Mouse (Mus musculus) gastrocnemius, adult 18-20 months (tissue): ENCODE measurements around the gene Dhrs7. TPM values are rescaled to one million over a fixed set of nuclear protein-coding genes. Genes with fewer than 3 reads are reported as not detected.
A peak's percentile ranks its signal among the peaks of the same experiment; 100 is the strongest.
"Not testable (repeated sequence)": the region's sequence is repeated elsewhere in the genome, so short reads cannot be mapped to it uniquely, and the experiment has no call there.

Source experiments
- DNase-seq: peaks from one replicate; pipeline ENCODE4 v3.0.0; 2021; ENCODE audit warnings: low spot score
- long read RNA-seq, 2 experiments: library from polyadenylated mRNA; stranded (forward); transcript quantifications; one replicate each; pipeline ENCODE4 v2.0.0; 2021
- total RNA-seq, 2 experiments: library from RNA; stranded (reverse); gene quantifications; 2 replicates each; pipeline ENCODE4 v1.2.3; 2021

Dhrs7 gene
- total RNA-seq: 10 to 100 TPM; 15.9 to 19.2 TPM
- long read RNA-seq, experiment 1, transcript Dhrs7-201 (7 exons, 1,385 nt): major isoform, 15 of 17 reads
- long read RNA-seq, experiment 1, partial matches to known transcripts: 0 of 17 reads
- long read RNA-seq, experiment 1, other reads (novel, unspliced or antisense): 0 of 17 reads
- long read RNA-seq, experiment 2, transcript Dhrs7-201 (7 exons, 1,385 nt): major isoform, 17 of 17 reads
- long read RNA-seq, experiment 2, partial matches to known transcripts: 0 of 17 reads
- long read RNA-seq, experiment 2, other reads (novel, unspliced or antisense): 0 of 17 reads

DNA sequence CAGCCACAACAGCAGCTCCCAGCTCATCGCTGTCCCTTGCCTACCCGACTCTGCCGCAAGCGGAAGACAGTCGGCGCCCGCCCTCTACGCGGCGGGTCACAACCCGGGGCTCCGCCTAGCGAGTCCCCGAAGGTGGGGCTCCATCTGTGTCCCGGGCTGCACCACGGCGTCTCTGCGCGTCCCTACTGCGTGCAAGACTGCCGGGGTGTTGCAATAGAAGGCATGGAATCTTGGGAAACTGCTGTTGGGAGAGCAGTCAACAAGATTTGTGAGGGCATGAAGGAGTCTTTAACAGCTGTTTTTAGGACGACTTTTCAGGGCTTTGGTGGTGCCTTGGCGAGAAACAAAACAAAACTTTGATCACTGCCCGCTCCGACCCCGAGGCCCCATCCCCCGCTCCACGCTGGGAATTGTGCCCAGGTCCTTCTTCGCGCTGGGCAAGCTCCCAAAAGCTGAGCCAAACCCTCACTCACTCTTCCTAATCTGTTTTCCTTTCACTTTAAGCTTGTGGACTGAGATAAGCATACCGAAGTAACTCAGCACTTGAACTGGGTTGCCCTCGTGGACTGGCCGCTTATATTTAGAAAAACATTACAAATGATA lies at the start of gene Dhrs7:
Gene Dhrs7 (minus strand): TSS at position 175 of the 603 bp plus-strand sequence.
- DNase-seq: peak; percentile 92

DNA sequence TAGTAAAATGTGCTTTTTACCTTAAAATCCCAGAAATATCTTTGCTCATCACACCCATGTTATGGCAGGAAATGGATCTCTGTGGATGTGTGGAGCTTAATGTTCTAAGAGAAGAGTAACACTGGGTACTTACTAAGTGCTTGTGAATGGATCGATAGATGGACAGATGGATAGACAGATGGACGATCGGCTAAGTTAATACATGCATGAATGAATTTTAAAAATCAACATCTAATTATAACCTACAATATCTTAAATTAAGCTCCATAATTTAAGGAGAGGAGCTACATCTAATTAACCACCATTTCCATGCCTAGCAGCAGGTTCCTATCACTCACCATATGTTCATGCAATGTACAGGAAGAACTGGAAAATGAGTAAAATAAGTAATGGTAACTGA lies 45.3 kb upstream of the Dhrs7 start:
- DNase-seq: no peak

DNA sequence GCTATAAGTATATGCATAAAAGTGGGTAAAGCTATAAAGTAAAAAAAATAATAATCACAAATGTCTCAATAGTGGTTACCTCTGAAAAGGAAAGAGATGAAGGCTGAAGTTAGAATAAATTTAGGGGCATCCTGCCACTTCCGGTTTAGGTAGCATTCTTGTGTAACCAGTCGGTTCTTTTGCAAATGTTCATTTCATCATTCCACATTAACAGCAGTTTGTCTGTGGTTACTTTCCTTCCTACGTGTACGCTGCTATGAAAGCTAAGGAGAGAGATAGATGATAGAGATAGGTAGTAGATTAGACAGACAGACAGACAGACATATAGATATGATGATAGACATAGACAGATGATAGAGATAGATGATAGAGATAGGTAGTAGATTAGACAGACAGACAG lies 39.4 kb upstream of the Dhrs7 start:
- no peak for DNase-seq

DNA sequence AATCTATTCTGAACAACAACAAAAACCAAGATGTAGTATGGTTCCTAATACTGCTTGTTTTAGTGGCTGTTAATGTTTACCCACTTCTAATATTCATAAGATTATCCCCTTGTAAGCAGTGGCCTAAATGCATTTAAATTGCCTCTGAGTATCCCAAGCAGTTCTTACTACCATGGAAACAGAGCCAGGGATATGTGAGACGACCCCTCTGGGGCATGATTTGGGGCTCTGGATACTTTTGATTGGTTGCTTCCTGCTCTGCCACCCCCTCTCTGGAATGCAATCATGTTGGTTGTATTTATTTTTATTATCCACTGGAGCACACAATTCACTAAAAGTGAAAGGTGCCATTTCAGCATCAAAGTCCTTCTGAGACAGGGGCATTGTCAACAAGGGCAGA lies 35.3 kb upstream of the Dhrs7 start:
- no peak for DNase-seq

DNA sequence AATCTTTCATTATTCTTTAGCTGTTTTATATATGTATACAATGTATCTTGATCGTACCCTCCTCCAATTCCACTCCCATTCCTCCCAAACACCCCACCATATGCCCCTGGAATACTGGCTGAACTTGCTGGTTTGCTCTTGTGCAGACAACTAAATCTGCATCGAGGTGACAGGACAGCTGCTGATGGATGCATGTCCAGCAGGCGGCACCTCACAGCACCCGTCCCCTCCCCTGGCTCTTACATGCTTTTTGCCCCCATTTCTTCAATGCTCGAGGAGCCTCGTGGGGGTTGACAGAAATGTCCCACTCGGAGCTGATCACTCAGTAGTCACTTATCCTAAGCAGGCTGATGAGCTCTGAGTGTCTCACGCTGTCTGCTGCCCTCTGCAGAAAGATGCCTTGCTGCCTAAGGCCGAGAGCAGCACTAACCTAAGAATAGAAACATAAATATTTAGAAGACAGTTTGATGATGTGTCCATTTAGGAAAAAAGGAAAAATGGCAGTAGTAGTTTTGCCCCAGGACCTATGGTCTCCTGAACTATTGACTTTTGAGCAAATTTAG lies 30.3 kb upstream of the Dhrs7 start:
- DNase-seq: peak; percentile 11

DNA sequence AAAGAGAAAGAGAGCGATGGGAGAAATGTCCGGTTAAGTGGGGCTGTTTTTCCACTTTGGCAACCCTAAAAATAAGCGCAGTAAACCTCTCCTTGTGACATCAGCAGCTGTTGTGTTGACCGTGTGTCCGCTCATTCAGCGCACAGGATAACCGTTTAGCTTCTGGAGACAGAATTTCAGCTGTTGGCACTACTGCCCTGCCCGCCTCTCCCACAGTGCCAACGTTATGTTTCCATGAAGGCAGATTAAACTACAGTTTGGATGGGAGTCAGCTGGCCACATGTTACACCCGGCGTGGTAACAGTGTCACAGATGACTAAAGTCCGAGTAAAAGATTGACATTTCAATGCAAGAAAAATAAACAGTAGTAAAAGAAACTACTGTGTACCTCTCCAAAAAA lies 29.7 kb upstream of the Dhrs7 start:
- DNase-seq: peak; percentile 66

DNA sequence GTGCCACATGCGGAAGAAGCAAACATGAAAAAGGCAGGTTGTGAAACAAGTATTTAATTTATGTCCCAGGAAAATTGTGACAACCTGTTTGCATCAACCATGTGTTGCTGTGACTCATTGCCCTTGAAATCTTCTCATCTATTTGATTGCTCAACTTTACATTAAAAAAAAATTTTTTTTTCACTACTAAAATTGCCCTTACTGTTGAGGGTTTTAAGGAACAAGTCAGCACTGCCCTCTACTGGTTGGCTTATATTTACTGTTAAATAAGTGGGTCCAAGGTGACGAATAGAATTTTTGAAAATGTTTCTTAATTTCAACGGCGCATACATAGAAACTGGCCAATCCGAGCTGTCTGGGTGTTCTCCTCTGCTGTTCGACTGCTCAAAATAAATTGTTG lies 29.2 kb upstream of the Dhrs7 start:
- DNase-seq: peak; percentile 46

DNA sequence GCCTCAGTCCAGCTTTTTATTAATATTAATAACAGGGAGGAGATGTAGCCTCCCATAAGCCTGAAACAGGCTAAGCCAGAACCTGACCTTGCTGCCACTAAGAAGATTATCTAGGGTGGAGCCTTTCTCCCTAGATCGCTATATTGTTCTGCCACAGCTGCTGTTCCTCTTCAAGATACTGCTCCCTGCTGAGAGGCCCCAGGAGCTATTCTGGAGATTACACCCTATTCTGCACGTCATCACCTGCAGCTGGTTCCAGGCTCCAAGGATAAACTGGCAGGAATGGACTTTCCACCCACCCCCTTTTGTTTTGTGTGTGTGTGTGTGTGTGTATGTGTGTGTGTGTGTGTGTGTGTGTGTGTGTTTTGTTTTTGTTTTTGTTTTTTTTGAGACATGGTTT lies 23.6 kb upstream of the Dhrs7 start:
- not testable (repeated sequence) for DNase-seq

DNA sequence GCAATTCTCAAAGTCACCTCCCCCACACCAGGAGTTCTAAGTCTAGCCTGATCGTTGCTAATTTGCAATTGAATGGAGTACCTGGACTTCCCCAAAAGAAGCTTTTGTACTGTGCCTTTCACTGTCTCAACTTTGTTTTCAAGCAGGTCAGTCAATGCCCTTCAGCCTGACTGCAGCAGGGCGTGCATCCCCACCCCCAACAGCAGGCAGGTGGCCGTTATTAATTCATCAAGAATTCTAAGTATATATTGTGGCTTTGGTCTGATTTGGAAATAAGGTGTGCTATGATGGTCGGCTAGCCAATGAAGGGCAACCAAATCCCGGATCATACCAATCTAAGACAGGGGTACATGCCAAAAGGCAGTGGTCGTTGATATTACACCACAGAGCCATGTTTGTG lies 23.0 kb upstream of the Dhrs7 start:
- DNase-seq: not testable (repeated sequence)

DNA sequence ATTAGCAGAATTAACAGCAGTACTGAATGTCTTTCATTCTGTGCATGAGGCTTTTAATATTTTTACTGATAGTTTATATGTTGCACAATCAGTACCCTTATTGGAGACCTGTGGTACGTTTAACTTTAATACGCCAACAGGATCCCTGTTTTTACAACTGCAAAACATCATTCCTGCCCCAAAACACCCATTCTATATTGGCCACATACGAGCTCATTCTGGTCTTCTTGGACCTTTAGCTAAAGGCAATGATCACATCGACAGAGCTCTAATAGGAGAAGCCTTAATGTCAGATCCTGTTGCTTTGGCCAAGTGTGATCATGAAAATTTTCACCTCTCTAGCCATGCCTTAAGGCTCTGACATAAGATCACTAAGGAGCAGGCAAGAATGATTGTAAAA lies 21.9 kb upstream of the Dhrs7 start:
- not testable (repeated sequence) for DNase-seq

DNA sequence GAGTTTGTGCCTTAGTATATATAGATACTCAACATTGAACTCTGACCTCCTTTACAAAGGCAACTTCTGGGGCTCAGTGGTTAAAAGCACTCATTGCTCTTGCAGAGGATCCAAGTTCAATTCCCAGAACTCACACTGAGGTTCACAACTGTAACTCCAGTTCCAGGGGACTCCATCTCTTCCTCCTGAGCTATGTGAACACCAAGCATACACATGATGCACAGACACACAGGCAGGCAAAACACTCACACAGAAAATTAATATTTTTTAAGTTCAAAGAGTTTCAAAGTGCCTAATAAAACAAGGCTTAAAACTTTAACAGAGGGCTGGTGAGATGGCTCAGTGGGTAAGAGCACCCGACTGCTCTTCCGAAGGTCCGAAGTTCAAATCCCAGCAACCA lies 18.9 kb upstream of the Dhrs7 start:
- DNase-seq: no peak

DNA sequence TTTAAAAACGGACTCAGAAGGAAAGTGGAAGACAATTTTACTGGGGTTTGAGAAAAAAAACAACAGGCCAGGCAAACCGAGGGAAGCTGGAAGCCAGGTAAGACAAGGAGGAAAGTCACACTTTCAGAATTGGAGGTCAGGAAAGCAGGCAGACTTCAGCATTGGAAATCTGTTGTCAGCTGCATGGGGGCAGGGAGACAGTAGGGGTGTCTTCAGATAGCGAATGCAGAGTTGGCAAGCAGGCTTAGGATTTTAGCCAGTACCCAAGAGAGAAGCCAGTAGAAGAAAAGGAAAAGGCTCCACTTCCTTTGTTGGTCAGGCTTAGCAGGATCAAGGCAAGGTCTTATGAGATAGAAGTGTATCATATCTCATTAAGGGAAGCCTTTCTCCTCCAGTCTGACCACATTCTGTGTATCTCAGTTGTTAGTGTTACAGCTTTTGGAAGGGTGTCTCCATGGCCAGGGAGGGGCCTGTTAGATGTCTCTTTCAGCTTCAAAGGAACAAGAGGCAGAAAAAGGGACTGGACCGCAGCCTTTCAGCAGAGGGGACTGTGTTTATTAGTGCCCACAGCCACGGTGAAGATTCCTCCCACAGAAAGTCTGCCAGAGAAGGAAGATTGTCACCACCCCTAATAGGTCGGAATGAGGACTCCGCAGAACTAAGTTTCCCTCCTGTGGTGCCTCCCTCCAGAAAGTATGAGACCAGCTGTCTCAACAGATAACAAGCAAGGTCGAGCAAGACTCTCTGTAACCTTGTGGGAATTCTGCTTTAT lies 18.0 kb upstream of the Dhrs7 start:
- DNase-seq: no peak

DNA sequence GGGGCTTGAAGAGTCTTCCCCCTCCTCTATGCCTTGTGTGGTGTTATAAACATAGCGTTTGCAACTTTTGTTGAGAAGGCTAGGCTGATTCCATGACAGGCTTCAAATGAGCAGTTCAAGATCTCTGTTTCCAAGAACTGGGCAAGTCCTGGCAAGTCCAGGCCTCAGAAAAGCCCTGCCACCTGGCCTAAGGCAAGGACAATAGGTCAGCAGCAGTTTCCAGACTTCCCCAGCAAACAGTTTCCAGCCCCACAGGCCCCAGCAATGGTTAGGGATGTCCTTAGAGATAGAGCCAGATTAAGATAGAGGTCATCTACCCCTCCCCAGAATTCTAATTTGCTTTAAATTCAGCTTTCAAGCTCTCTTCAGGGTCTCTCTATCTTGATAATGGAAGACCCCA lies 17.2 kb upstream of the Dhrs7 start:
- DNase-seq: no peak

DNA sequence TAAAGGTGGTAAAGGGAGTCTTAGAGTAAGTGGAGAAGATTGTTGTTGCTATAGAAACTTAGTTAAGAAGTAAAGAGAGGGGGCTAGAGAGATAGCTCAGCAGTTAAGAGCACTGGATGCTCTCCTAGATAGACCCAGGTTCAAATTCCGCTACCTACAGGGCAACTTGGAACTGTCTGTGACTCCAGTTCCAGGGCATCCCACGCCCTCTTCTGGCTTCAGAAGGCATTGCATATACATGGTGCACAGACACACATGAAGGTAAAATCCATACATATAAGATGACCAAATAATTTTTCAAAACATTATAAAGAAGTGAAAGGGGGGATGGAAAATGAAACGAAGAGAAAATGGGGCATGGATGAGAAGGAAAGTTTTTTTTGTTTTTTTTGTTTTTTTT lies 14.9 kb upstream of the Dhrs7 start:
- no peak for DNase-seq

DNA sequence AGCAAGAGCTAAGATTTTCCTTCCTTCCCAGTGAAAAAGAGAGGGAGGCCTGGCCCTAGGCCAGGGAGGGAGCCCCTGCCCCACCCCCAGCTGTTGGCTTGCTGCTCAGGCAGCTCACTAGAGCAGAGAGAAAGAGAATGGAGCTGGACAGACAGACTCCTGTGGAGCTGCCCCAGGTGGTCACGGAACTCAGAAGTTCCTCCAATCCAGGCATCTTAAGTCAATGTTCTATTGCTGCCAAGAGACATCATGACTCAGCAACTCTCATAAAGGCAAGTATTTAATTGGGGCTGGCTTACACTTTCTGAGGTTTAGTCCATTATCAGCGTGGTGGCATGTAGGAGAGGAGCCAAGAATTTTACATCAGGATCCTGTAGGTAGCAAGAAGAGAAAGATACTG lies 10.1 kb upstream of the Dhrs7 start:
- no peak for DNase-seq

DNA sequence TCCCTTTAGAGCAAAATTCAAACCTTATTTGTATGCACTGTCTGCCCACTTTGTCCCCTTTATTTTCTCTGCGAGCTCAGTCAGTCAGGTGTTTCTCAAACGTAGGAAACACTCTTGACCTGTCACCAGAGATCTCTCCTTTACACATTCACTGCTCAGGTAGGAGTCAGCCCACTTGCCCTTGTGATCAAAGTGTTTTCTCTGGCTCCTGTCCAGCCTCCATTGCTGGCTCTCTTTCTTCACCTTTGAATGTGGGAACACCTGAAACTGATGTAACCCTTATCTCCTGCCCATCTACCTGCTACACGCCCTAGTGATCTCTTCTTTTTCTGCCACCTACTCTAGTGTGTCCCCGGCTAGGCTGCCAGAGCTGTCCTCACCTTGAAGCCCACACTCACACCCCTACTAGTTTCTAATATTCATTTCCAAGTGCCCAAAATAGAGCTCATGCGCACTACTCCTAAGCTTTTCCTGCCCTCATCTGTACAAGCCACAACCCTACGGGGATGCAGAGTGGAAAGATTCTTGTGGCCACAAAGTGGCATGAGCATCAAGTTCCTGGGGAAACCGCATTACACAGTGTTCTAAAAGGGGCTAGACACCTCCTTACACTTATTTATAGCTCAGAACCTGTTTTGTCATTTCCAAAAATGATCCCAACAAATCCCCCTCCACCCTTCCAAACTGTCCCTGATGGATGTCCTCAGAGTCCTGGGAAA lies 9.5 kb upstream of the Dhrs7 start:
- DNase-seq: peak; percentile 6

DNA sequence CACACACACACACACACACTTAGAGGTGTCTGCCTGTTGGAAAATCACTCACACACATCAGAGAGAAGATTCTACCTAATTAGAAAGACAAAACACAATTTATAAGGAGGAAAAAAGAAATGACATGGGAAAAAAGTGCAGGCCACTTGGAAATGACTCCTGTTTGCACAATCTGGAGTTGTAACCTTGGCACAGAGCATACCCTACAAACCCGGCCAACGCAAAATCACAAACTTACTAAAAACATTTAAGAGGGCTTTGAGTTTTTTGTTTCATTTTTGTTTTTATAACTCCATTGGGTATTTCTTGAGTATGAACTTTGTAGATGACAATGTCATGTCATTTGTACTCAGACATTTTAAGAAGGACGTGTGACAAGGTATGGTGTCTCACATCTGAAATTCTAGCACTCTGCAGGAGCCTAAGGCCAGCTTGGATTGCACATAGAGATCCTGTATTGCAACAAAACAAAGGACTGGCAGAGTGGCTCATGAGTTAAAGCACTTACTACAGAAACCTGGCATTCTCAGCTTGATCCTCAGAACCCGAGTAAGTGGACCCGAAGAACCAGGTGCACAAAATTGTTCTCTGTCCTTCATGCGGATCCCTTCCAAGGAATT lies 6.9 kb upstream of the Dhrs7 start:
- no peak for DNase-seq

DNA sequence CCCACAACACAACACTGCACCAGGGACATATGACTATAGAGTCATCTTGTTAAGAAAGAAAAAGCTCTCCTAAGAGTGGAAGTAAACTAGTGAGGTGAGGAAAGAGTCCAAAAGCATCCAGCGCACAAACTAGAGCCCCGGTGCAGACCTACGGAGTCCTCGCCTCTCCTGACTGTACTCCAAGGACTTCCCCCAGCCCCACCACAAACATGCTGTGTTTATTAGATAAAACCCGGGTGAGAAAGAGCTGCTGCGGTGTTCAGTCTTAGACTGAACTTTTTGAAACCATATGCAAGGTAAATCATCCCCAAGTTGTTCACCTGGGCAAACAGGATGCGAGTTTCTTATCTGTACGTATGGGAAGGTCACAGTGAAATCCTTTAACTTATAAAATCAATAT lies 6.2 kb upstream of the Dhrs7 start:
- DNase-seq: no peak

DNA sequence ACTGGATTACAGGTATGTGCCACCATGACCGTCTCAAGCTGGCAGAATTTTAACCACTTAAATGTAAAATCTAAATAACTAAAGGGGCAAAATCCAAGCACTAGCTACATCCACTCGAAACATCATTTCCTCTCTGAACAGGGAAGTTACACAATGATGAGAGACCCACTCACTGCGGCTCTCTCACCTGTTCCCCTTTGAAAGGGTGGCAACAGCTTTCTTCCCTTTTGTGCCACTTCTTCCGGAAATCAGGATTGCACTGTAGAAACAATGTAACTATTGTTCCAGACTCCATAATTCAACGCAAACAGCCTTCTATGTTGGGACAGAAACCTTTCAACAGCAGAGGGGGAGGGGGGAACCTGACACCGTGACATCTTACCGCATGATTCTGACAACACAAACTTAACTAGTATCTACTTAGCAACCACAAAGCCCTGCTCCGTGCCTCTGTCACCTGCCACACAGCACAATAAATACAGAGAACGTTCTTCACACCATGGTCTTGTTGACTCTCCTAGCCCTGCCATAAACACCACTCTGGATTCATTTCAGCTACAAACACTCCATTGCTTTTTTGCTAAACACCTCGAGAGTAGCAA lies 3.3 kb upstream of the Dhrs7 start:
- DNase-seq: no peak

DNA sequence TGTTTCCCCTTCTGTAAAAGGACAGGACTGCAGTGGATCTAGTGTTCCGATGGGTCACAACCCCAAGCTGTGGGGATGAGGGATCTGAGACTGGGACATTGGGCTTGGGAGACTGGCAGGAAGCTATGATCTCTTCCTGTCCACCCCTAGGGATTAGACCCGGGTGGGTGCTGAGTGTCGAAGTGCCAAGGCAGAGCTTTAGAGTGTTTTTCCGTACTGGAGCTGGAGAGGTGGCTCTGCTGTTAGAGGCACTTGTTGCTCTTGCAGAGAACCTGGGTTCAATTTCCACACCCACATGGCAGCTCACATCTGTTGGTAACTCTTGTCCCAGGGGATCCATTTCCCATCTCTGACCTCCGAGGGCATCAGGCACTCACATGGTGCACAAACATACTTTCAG lies 1.3 kb upstream of the Dhrs7 start:
- DNase-seq: no peak
